Mouse (Mus musculus) embryonic facial prominence, embryonic 12.5 days (tissue): Measurements from ENCODE around the gene Pde4d. TPM values are rescaled to one million over a fixed set of nuclear protein-coding genes. Genes with fewer than 3 reads are reported as not detected.

Experiments used
- ATAC-seq: fragments of 200-750 bp; cut with Nextera tagmentation; 2 replicates; pipeline ENCODE4 v1.8.0; 2017; ENCODE audit not compliant: insufficient number of reproducible peaks, insufficient read depth, low FRiP score, low TSS enrichment
- H3K27ac ChIP-seq: fragments of 300-500 bp; sonication (generic); 2 replicates; pipeline ENCODE4 v1.5.1; 2016; ENCODE audit warnings: mild to moderate bottlenecking
- H3K27me3 ChIP-seq: fragments of 300-500 bp; sonication (generic); 2 replicates; pipeline ENCODE4 v1.6.1; 2016; ENCODE audit warnings: mild to moderate bottlenecking, moderate library complexity
- H3K36me3 ChIP-seq: fragments of 300-500 bp; sonication (generic); 2 replicates; pipeline ENCODE4 v1.6.1; 2016; ENCODE audit warnings: mild to moderate bottlenecking
- H3K4me1 ChIP-seq: fragments of 300-500 bp; sonication (generic); 2 replicates; pipeline ENCODE4 v1.6.1; 2016
- H3K4me2 ChIP-seq: fragments of 300-500 bp; sonication (generic); replicated peaks from 2 replicates; pipeline ENCODE4 v1.6.1; 2016; ENCODE audit warnings: mild to moderate bottlenecking, moderate library complexity
- H3K4me3 ChIP-seq: fragments of 300-500 bp; sonication (generic); 2 replicates; pipeline ENCODE4 v1.5.1; 2016; ENCODE audit warnings: mild to moderate bottlenecking
- H3K9ac ChIP-seq: fragments of 300-500 bp; sonication (generic); 2 replicates; pipeline ENCODE4 v1.6.1; 2016; ENCODE audit warnings: mild to moderate bottlenecking, moderate library complexity
- H3K9me3 ChIP-seq: fragments of 300-500 bp; sonication (generic); 2 replicates; pipeline ENCODE4 v1.6.1; 2016; ENCODE audit warnings: mild to moderate bottlenecking, moderate library complexity
- WGBS: fragments of 180-500 bp; shearing (Covaris S2); methylation state at CpG from one replicate; pipeline ENCODE4 v1.1.7; 2016; 5-methylcytosine and 5-hydroxymethylcytosine counted together
- polyA plus RNA-seq: library from polyadenylated mRNA; unstranded; fragments of >200 nt; fragmentation: Nextera tagmentation; extraction: Ambion mirVana; gene quantifications from 2 replicates; pipeline ENCODE4 v1.2.1, GENCODE M21; 2016

The Pde4d gene
- polyA plus RNA-seq, 1 experiment from 2014 or later, result 20.4 TPM

- 73% methylated on average over 11 of the region's 11 CpGs for WGBS
- H3K27me3 ChIP-seq, result no peaks in the 10 kb centered on the region
- no peak for ATAC-seq
Measured at GRCm38 (mm10) chr13:108448348-108448931, 1.3 kb upstream of the Pde4d start.

GRCm38 (mm10) chr13:108451122-108451521, 1.4 kb downstream of the Pde4d start:
- no peak for ATAC-seq
- H3K9me3 ChIP-seq, result no peaks in the 10 kb centered on the region
- 83% methylated on average over 2 of the region's 2 CpGs for WGBS

More at GRCm38 (mm10) chr13:108448348-108448931, 1.3 kb upstream of the Pde4d start:
- Histone ChIP-seq H3K36me3 (no peaks in the 10 kb centered on the region), H3K4me1 (peaks cover 6% of the 10 kb centered on the region; the same call in 1 of the 2 replicates), H3K4me2 (no peak overlapping the region), H3K9ac (no peak overlapping the region), H3K4me3 (no peak overlapping the region), H3K27ac (no peak overlapping the region), H3K9me3 (no peaks in the 10 kb centered on the region)

DNA sequence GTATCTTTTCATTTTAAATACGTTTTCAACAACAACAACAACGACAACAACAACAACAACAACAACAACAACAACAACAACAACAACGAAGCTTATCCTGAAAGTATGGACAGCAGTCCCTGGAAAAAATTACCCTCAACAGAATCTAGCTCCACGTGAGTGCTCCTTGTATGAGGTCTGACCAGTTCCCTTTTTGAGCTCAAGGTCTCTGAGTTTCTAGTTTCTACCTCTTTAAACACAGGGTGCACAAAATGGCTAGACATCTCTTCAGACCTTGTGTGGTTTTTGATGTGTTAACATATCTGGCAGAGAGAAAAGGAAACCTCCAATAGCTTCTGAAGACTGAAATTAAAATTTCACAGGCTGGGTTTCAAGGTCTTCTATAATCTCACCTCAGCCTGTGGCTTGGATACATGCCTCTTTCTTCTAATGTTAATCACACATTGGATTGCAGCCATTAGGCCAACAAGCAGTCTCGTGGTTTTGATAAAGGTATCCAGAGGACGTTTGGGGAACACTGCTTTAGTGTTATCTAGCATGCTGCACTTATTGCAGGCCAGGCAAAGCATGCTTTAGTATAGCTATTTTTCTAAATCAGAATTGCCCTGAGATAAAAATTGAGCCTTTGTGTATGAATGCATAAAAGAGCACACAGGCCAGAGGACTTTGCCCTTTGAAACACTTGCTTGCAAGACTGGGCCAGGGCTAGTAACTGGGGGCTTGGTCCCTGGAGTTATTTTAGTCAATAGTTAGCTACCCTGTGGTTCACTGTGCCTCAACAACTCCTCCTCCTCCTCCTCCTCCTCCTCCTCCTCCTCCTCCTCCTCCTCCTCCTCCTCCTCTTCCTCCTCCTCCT, 3.5 kb downstream of the Pde4d start:
- Histone ChIP-seq H3K9ac (no peak overlapping the region), H3K9me3 (no peaks in the 10 kb centered on the region), H3K4me3 (no peak overlapping the region), H3K36me3 (no peaks in the 10 kb centered on the region), H3K4me2 (no peak overlapping the region), H3K27me3 (no peaks in the 10 kb centered on the region), H3K27ac (no peak overlapping the region), H3K4me1 (peaks cover 6% of the 10 kb centered on the region; the same call in 1 of the 2 replicates)
- ATAC-seq, result no peak
- 68% methylated on average over 6 of the region's 6 CpGs for WGBS

More at GRCm38 (mm10) chr13:108451122-108451521, 1.4 kb downstream of the Pde4d start:
- Histone ChIP-seq H3K4me2 (no peak overlapping the region), H3K36me3 (no peaks in the 10 kb centered on the region), H3K27ac (no peak overlapping the region), H3K4me1 (peaks cover 6% of the 10 kb centered on the region; the same call in 1 of the 2 replicates), H3K9ac (no peak overlapping the region), H3K4me3 (no peak overlapping the region), H3K27me3 (no peaks in the 10 kb centered on the region)

- Histone ChIP-seq H3K4me2 (no peak overlapping the region), H3K27me3 (no peaks in the 10 kb centered on the region), H3K27ac (no peak overlapping the region), H3K4me3 (no peak overlapping the region), H3K9me3 (no peaks in the 10 kb centered on the region), H3K36me3 (no peaks in the 10 kb centered on the region), H3K9ac (no peak overlapping the region), H3K4me1 (no peaks in the 10 kb centered on the region)
- ATAC-seq, result no peak
- WGBS, result 91% methylated on average over 5 of the region's 5 CpGs
Measured at GRCm38 (mm10) chr13:108462518-108462917, 12.8 kb downstream of the Pde4d start.

DNA sequence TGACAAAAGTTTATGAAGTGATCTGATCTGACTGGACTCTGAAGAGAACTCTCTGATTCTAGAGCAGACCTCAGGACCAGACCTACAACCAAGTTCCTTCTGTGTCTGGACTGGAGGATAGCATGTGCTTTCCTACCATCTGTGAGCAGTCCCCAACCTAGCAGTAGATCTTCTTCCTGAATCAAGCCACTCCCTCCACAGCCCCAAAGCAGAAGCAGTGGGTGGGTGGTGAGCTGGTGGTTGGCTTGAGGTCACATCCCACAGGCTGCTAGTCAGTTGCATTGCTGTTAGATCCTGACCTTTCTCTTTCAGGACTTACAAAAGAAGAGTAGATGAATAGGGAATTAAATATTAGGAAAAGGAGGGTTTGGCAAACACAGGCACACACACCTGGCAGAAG, 16.0 kb downstream of the Pde4d start:
- Histone ChIP-seq H3K4me1 (no peaks in the 10 kb centered on the region), H3K4me2 (no peak overlapping the region), H3K36me3 (no peaks in the 10 kb centered on the region), H3K4me3 (no peak overlapping the region), H3K9ac (no peak overlapping the region), H3K27me3 (no peaks in the 10 kb centered on the region), H3K9me3 (no peaks in the 10 kb centered on the region), H3K27ac (no peak overlapping the region)
- no peak for ATAC-seq

GRCm38 (mm10) chr13:108467046-108467445, 17.3 kb downstream of the Pde4d start:
- ATAC-seq, result no peak
- Histone ChIP-seq H3K9ac (no peak overlapping the region), H3K4me2 (no peak overlapping the region)

GRCm38 (mm10) chr13:108480451-108480850, 30.7 kb downstream of the Pde4d start:
- no peak overlapping the region for H3K27ac ChIP-seq
- H3K4me3 ChIP-seq, result no peak overlapping the region
- H3K27me3 ChIP-seq, result no peaks in the 10 kb centered on the region
- no peak overlapping the region for H3K9ac ChIP-seq
- no peaks in the 10 kb centered on the region for H3K36me3 ChIP-seq
- no peak overlapping the region for H3K4me2 ChIP-seq
- ATAC-seq, result no peak
- H3K4me1 ChIP-seq, result no peaks in the 10 kb centered on the region
- H3K9me3 ChIP-seq, result no peaks in the 10 kb centered on the region
- 92% methylated on average over 3 of the region's 3 CpGs for WGBS

More at GRCm38 (mm10) chr13:108467046-108467445, 17.3 kb downstream of the Pde4d start:
- Histone ChIP-seq H3K36me3 (no peaks in the 10 kb centered on the region), H3K27ac (no peak overlapping the region), H3K4me3 (no peak overlapping the region), H3K9me3 (no peaks in the 10 kb centered on the region), H3K4me1 (no peaks in the 10 kb centered on the region), H3K27me3 (no peaks in the 10 kb centered on the region)
- 29% methylated on average over 1 of the region's 1 CpGs for WGBS

DNA sequence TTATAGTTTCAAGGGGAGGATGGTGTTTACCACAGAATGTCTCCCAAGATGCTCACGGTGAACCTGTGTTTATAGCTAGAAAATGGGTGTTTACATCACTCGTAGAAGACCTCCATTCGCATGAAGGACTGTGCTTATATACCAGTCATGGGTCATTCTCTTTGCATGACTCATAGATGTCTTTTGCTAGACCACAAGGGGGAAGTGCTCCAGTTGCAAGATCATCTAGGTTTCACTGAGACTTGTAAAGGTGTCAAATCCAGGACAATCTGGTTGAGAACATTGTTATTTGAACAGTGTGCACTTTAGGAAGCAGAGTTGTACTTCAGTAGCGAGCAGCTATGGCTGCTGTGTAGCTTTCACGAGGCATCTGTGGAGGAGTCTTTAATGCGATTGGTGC, 35.3 kb downstream of the Pde4d start:
- no peak overlapping the region for H3K4me2 ChIP-seq
- H3K9ac ChIP-seq, result no peak overlapping the region
- no peak for ATAC-seq
- no peaks in the 10 kb centered on the region for H3K4me1 ChIP-seq
- H3K27ac ChIP-seq, result no peak overlapping the region
- no peaks in the 10 kb centered on the region for H3K36me3 ChIP-seq
- no peaks in the 10 kb centered on the region for H3K9me3 ChIP-seq
- 87% methylated on average over 6 of the region's 6 CpGs for WGBS
- H3K4me3 ChIP-seq, result no peak overlapping the region
- no peaks in the 10 kb centered on the region for H3K27me3 ChIP-seq

GRCm38 (mm10) chr13:108487066-108487465, 37.3 kb downstream of the Pde4d start:
- no peak for ATAC-seq
- Histone ChIP-seq H3K4me3 (no peak overlapping the region), H3K27ac (no peak overlapping the region), H3K9ac (no peak overlapping the region), H3K27me3 (no peaks in the 10 kb centered on the region), H3K4me1 (no peaks in the 10 kb centered on the region; the same call in 1 of the 2 replicates), H3K36me3 (no peaks in the 10 kb centered on the region), H3K4me2 (no peak overlapping the region), H3K9me3 (no peaks in the 10 kb centered on the region)
- 79% methylated on average over 3 of the region's 3 CpGs for WGBS

GRCm38 (mm10) chr13:108489825-108490224, 40.1 kb downstream of the Pde4d start:
- no peak overlapping the region for H3K4me3 ChIP-seq
- H3K27ac ChIP-seq, result no peak overlapping the region
- no peaks in the 10 kb centered on the region for H3K27me3 ChIP-seq
- no peak for ATAC-seq
- no peak overlapping the region for H3K4me2 ChIP-seq
- no peak overlapping the region for H3K9ac ChIP-seq
- H3K4me1 ChIP-seq, result no peaks in the 10 kb centered on the region; the same call in 1 of the 2 replicates
- no peaks in the 10 kb centered on the region for H3K36me3 ChIP-seq
- no peaks in the 10 kb centered on the region for H3K9me3 ChIP-seq

DNA sequence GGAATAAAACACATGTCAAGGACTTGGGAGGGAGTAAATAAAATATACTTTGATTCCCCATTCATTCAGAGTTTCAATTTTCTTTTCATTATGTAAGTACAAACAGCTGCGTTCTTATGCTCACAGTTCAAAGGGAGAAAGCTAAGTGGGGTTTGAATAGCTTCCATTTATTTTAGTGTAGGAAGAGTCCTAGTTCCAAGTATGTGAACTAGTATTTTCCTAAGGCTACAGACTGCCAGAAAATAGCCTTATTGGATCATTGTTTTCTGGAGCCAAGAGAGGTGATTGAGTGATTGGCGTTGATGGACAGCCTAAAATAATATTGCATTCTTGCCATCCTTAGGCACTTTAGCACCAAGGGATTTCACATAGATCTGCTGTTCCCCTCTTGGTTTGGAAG, 41.1 kb downstream of the Pde4d start:
- Histone ChIP-seq H3K4me2 (no peak overlapping the region), H3K36me3 (no peaks in the 10 kb centered on the region), H3K27me3 (no peaks in the 10 kb centered on the region), H3K4me1 (no peaks in the 10 kb centered on the region; the same call in 1 of the 2 replicates), H3K9me3 (no peaks in the 10 kb centered on the region), H3K9ac (no peak overlapping the region), H3K4me3 (no peak overlapping the region), H3K27ac (no peak overlapping the region)
- 62% methylated on average over 2 of the region's 2 CpGs for WGBS
- ATAC-seq, result no peak

DNA sequence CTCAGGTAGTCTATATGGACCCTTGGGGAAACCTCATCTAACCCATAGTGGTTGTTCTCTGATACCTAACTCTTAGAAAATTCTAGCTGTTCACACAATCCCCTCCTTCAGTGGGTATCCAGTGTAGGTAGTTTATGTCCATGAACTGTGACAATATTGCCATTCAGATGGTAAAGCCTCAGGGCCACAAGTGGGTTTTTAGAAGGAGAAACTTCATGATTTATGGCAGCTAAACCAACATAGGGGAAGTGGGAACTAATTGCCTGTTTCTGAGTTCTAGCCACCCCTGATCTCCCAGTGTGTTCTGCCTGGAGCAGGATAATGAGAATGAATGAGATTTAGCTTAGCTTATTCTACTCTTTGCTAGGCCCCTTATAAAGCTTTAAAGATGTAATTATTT, 43.1 kb downstream of the Pde4d start:
- H3K36me3 ChIP-seq, result no peaks in the 10 kb centered on the region
- H3K4me2 ChIP-seq, result no peak overlapping the region
- H3K27me3 ChIP-seq, result no peaks in the 10 kb centered on the region
- H3K9ac ChIP-seq, result no peak overlapping the region
- no peak overlapping the region for H3K27ac ChIP-seq
- H3K4me1 ChIP-seq, result no peaks in the 10 kb centered on the region; the same call in 1 of the 2 replicates
- ATAC-seq, result no peak
- H3K4me3 ChIP-seq, result no peak overlapping the region
- H3K9me3 ChIP-seq, result no peaks in the 10 kb centered on the region
